Mouse (Mus musculus): ENCODE measurements around the gene Xpo4.

Gene Xpo4

DNA sequence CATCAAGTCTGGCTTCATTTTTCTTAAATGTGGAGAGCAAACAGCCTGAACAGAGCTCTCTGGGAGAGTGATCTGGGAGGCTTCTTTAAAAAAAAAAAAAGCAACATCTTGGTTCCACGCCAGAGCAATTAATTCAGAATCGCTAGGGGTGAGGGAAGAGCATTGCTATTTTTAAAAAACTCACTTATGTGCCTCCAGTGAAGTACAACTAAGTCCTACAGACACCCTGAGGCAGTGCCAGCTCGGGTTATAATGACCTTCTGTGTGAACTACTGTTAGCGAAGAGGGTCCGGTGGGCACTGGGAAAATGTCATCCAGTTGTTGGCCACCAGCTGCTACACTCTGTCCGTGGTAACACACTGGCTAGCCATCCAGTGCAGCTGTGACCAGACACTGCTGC lies 129.6 kb downstream of the Xpo4 start:
- DNase-seq, result peak; percentile 63

GRCm38 (mm10) chr14:57534961-57535360 lies 130.3 kb downstream of the Xpo4 start:
- peak; percentile 63 for DNase-seq

DNA sequence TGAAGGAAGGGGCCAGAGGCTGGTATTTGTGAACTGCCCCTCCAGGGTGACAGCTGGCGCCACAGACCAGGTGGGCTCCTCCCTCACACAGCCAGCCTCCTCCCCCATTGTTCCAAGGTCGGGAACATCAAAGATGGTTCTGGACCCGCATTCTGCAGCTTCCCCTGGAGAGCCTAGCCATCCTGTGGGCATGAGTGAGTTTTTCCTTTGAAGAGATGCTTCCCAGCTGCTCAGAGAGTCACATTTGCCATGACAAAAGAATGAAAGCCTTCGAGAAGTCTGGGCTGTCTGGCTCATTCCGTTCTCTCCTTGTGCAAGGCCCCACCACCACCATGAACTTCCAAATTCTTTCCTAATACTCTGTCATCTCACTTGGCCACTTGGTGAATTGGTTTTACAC lies 130.9 kb downstream of the Xpo4 start:
- DNase-seq, result no peak

DNA sequence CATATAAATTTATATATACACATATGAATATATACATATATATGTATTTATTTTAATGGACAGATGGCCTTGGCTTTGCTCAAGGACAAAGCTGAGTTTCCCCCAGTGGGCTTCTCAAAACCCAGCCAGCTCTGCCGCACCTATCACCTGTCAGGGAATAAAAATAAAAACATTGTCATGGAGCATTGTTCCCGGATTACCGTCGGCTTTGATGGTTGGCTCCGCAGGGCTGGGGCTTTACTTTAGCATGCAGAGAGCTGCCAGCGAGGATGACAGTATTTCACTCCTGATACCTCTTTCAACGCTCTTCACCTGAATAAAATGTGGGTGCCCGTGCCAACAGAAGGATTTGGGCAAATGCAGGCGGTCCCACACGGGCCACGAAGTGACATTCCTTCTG lies 131.4 kb downstream of the Xpo4 start:
- DNase-seq, result no peak

GRCm38 (mm10) chr14:57533214-57533613 lies 132.0 kb downstream of the Xpo4 start:
- DNase-seq, result peak; percentile 70

DNA sequence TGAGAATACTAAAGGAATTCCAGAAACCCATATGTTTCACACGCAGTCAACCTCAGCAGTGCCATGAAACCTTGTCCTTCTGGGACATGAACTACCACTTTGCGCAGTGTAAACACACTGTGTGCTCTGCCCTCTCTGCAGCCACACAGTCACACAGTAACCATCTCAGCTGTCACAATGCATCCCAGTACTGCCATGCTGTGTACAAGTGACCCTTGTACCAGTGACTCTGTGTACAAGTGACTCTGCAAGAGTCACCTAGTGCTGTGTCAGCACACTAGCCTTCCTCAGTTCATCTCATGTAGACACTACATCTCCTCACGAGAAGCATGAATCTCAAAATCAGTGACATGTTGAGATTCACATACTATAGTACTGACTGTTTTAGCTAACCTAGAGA lies 132.7 kb downstream of the Xpo4 start:
- DNase-seq, result no peak

DNA sequence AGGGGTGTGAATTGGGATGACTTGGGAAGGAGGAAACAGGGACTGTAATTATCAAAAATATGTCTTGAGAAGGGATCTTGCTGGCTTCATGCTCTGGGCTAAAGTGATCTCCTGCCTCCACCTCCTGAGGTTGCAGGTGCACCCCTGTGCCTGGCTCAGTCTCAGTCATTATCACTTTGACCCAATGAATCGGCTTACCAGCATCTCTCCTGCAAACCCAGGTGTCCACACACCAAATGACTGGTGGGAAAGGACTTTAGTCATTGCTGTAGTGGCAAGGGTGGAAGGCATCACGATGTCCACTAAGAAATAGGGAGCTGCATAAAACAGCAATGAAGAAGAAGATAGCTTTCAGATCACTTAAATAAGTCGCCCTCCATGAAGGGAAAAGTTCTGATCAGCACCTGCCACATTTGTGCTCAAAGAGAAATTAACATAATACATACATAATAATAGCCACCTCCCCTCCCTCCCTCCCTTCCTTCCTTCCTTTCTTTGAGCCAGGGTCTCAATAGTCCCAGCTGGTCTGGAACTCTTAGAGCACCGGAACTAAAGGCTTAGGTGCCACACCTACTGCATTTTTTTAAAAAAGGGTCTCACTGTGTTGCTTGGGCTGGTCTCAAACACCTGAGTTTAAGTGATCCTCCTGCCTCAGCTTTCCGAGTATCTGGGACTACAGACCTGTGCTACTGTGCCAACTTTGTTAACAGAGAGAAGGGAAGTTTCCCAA lies 135.3 kb downstream of the Xpo4 start:
- no peak for DNase-seq

- DNase-seq, result no peak
Observed at GRCm38 (mm10) chr14:57529086-57529785, 136.0 kb downstream of the Xpo4 start.

DNA sequence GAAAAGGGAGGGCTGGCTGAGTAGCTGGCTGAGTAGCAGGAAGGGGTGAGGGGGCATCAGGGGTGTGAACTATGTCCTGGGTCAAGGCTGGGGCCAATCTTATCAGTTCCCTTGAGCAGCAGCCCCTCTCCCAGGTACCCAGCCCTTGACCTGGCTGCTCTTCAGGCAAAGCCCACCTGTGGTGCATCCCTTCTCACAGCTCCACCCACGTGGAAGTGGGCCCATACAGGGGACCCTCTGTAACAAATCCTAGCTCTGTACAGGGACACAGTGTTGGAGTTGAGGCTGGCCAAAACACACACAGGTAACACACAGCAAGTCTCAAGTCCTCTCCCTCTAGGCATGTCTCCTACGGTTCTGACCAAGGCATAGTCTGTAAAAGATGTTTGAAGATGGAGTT lies 137.6 kb downstream of the Xpo4 start:
- DNase-seq, result no peak

Data from cerebellum, adult 9-10 months (tissue).